Mouse (Mus musculus): ENCODE data around the gene Ccndbp1. TPM values are rescaled to one million over a fixed set of nuclear protein-coding genes. Genes with fewer than 3 reads are reported as not detected.
"Not testable (repeated sequence)": the region's sequence is repeated elsewhere in the genome, so short reads cannot be mapped to it uniquely, and the experiment has no call there.

Ccndbp1 gene
- polyA plus RNA-seq (2015; fragmentation: Nextera tagmentation; extraction: Ambion mirVana), result 49.3 and 55.6 TPM in 2 replicates

GRCm38 (mm10) chr2:121007925-121008663 lies at the start of gene Ccndbp1:
TSS of gene Ccndbp1 (plus strand) at chr2:121008403.
- peaks cover 8% of the 10 kb centered on the region for H3K4me1 ChIP-seq (ENCODE audit: insufficient read depth, low read length)
- 1% methylated on average over 34 of the region's 34 CpGs for WGBS
- peak within 1 kb of the TSS; percentile 96 for H3K4me3 ChIP-seq (ENCODE audit: low read length)
- ATAC-seq (ENCODE audit: low FRiP score, low TSS enrichment), result peak; percentile 97
- H3K9me3 ChIP-seq (ENCODE audit: low read length), result no peaks in the 10 kb centered on the region
- peak within 1 kb of the TSS; percentile 76 for H3K4me2 ChIP-seq (replicated peaks; ENCODE audit: low read depth, low read length)
- no peaks in the 10 kb centered on the region for H3K27me3 ChIP-seq (ENCODE audit: insufficient read depth, low read length)
- peaks cover 10% of the 10 kb centered on the region for H3K36me3 ChIP-seq (ENCODE audit: insufficient read depth, low read length)
- H3K27ac ChIP-seq (ENCODE audit: low read length), result peak within 1 kb of the TSS; percentile 64; the same call in 1 of the 2 replicates
- H3K9ac ChIP-seq (replicated peaks; ENCODE audit: low read length), result peak within 1 kb of the TSS; percentile 84

- no peak overlapping the region for H3K4me3 ChIP-seq (ENCODE audit: low read length)
- H3K4me2 ChIP-seq (replicated peaks; ENCODE audit: low read depth, low read length), result no peak overlapping the region
- H3K36me3 ChIP-seq (ENCODE audit: insufficient read depth, low read length), result peaks cover 9% of the 10 kb centered on the region
- H3K27me3 ChIP-seq (ENCODE audit: insufficient read depth, low read length), result no peaks in the 10 kb centered on the region
- no peak for ATAC-seq (ENCODE audit: low FRiP score, low TSS enrichment)
- H3K9me3 ChIP-seq (ENCODE audit: low read length), result no peaks in the 10 kb centered on the region
- no peak overlapping the region for H3K27ac ChIP-seq (ENCODE audit: low read length)
- no peak overlapping the region for H3K9ac ChIP-seq (replicated peaks; ENCODE audit: low read length)
- H3K4me1 ChIP-seq (ENCODE audit: insufficient read depth, low read length), result no peaks in the 10 kb centered on the region
- WGBS, result 85% methylated on average over 2 of the region's 2 CpGs
Observed at GRCm38 (mm10) chr2:120959363-120959762, 48.8 kb upstream of the Ccndbp1 start.

- H3K27me3 ChIP-seq (ENCODE audit: insufficient read depth, low read length), result no peaks in the 10 kb centered on the region
- H3K4me2 ChIP-seq (replicated peaks; ENCODE audit: low read depth, low read length), result no peak overlapping the region
- H3K4me3 ChIP-seq (ENCODE audit: low read length), result no peak overlapping the region
- H3K4me1 ChIP-seq (ENCODE audit: insufficient read depth, low read length), result no peaks in the 10 kb centered on the region
- 93% methylated on average over 5 of the region's 5 CpGs for WGBS
- H3K36me3 ChIP-seq (ENCODE audit: insufficient read depth, low read length), result peaks cover 9% of the 10 kb centered on the region; the same call in 1 of the 2 replicates
- no peak for ATAC-seq (ENCODE audit: low FRiP score, low TSS enrichment)
- no peak overlapping the region for H3K9ac ChIP-seq (replicated peaks; ENCODE audit: low read length)
- H3K9me3 ChIP-seq (ENCODE audit: low read length), result no peaks in the 10 kb centered on the region
- no peak overlapping the region for H3K27ac ChIP-seq (ENCODE audit: low read length)
Observed at GRCm38 (mm10) chr2:120959827-120960226, 48.4 kb upstream of the Ccndbp1 start.

- H3K27me3 ChIP-seq (ENCODE audit: insufficient read depth, low read length), result no peaks in the 10 kb centered on the region
- no peaks in the 10 kb centered on the region for H3K9me3 ChIP-seq (ENCODE audit: low read length)
- ATAC-seq (ENCODE audit: low FRiP score, low TSS enrichment), result no peak
- H3K36me3 ChIP-seq (ENCODE audit: insufficient read depth, low read length), result peaks cover 9% of the 10 kb centered on the region; the same call in 1 of the 2 replicates
- no peak overlapping the region for H3K4me3 ChIP-seq (ENCODE audit: low read length)
- 95% methylated on average over 1 of the region's 1 CpGs for WGBS
- H3K4me2 ChIP-seq (replicated peaks; ENCODE audit: low read depth, low read length), result no peak overlapping the region
- no peak overlapping the region for H3K9ac ChIP-seq (replicated peaks; ENCODE audit: low read length)
- no peak overlapping the region for H3K27ac ChIP-seq (ENCODE audit: low read length)
- no peaks in the 10 kb centered on the region for H3K4me1 ChIP-seq (ENCODE audit: insufficient read depth, low read length)
Observed at GRCm38 (mm10) chr2:120960261-120960660, 47.9 kb upstream of the Ccndbp1 start.

GRCm38 (mm10) chr2:120963110-120963509 lies 45.1 kb upstream of the Ccndbp1 start:
- H3K27me3 ChIP-seq (ENCODE audit: insufficient read depth, low read length), result no peaks in the 10 kb centered on the region
- no peak overlapping the region for H3K4me2 ChIP-seq (replicated peaks; ENCODE audit: low read depth, low read length)
- 88% methylated on average over 7 of the region's 7 CpGs for WGBS
- H3K9ac ChIP-seq (replicated peaks; ENCODE audit: low read length), result no peak overlapping the region
- no peak for ATAC-seq (ENCODE audit: low FRiP score, low TSS enrichment)
- peaks cover 9% of the 10 kb centered on the region; the same call in 1 of the 2 replicates for H3K36me3 ChIP-seq (ENCODE audit: insufficient read depth, low read length)
- H3K4me3 ChIP-seq (ENCODE audit: low read length), result no peak overlapping the region
- H3K4me1 ChIP-seq (ENCODE audit: insufficient read depth, low read length), result peaks cover under 1% of the 10 kb centered on the region; the same call in 1 of the 2 replicates
- no peak overlapping the region for H3K27ac ChIP-seq (ENCODE audit: low read length)
- H3K9me3 ChIP-seq (ENCODE audit: low read length), result no peaks in the 10 kb centered on the region

GRCm38 (mm10) chr2:120965486-120965885 lies 42.7 kb upstream of the Ccndbp1 start:
- ATAC-seq (ENCODE audit: low FRiP score, low TSS enrichment), result no peak
- WGBS, result 91% methylated on average over 3 of the region's 3 CpGs
- H3K9me3 ChIP-seq (ENCODE audit: low read length), result no peaks in the 10 kb centered on the region
- no peak overlapping the region for H3K4me2 ChIP-seq (replicated peaks; ENCODE audit: low read depth, low read length)
- H3K27ac ChIP-seq (ENCODE audit: low read length), result no peak overlapping the region
- H3K27me3 ChIP-seq (ENCODE audit: insufficient read depth, low read length), result no peaks in the 10 kb centered on the region
- no peak overlapping the region for H3K4me3 ChIP-seq (ENCODE audit: low read length)
- 0 out of 2 replicates have a peak, but pooled peaks cover 3% of the 10 kb centered on the region for H3K36me3 ChIP-seq (ENCODE audit: insufficient read depth, low read length)
- H3K9ac ChIP-seq (replicated peaks; ENCODE audit: low read length), result no peak overlapping the region
- peaks cover 13% of the 10 kb centered on the region for H3K4me1 ChIP-seq (ENCODE audit: insufficient read depth, low read length)

GRCm38 (mm10) chr2:120970045-120970539 lies 38.1 kb upstream of the Ccndbp1 start:
- Histone ChIP-seq H3K27me3 (ENCODE audit: insufficient read depth, low read length) (no peaks in the 10 kb centered on the region), H3K4me3 (ENCODE audit: low read length) (peak overlapping the region; percentile 86), H3K36me3 (ENCODE audit: insufficient read depth, low read length) (no peaks in the 10 kb centered on the region), H3K27ac (ENCODE audit: low read length) (peak overlapping the region; percentile 88), H3K4me2 (replicated peaks; ENCODE audit: low read depth, low read length) (peak overlapping the region; percentile 76), H3K9ac (replicated peaks; ENCODE audit: low read length) (peak overlapping the region; percentile 92), H3K9me3 (ENCODE audit: low read length) (no peaks in the 10 kb centered on the region), H3K4me1 (ENCODE audit: insufficient read depth, low read length) (peaks cover 22% of the 10 kb centered on the region)
- WGBS, result under 1% methylated on average over 23 of the region's 23 CpGs
- ATAC-seq (ENCODE audit: low FRiP score, low TSS enrichment), result peak; percentile 50

- peak; percentile 92 for ATAC-seq (ENCODE audit: low FRiP score, low TSS enrichment)
- Histone ChIP-seq H3K9ac (replicated peaks; ENCODE audit: low read length) (peak within 1 kb of the TSS; percentile 92), H3K4me1 (ENCODE audit: insufficient read depth, low read length) (peaks cover 22% of the 10 kb centered on the region), H3K36me3 (ENCODE audit: insufficient read depth, low read length) (no peaks in the 10 kb centered on the region), H3K27me3 (ENCODE audit: insufficient read depth, low read length) (no peaks in the 10 kb centered on the region), H3K4me2 (replicated peaks; ENCODE audit: low read depth, low read length) (peak within 1 kb of the TSS; percentile 76), H3K9me3 (ENCODE audit: low read length) (no peaks in the 10 kb centered on the region), H3K4me3 (ENCODE audit: low read length) (peak within 1 kb of the TSS; percentile 86), H3K27ac (ENCODE audit: low read length) (peak within 1 kb of the TSS; percentile 88)
- WGBS, result under 1% methylated on average over 39 of the region's 39 CpGs
Observed at GRCm38 (mm10) chr2:120970559-120971080, 37.6 kb upstream of the Ccndbp1 start, which contains the start of gene Ubr1. TSS of gene Ubr1 (minus strand) at chr2:120970715.

- Histone ChIP-seq H3K27me3 (ENCODE audit: insufficient read depth, low read length) (no peaks in the 10 kb centered on the region), H3K4me1 (ENCODE audit: insufficient read depth, low read length) (peaks cover 22% of the 10 kb centered on the region), H3K4me3 (ENCODE audit: low read length) (no peak overlapping the region), H3K27ac (ENCODE audit: low read length) (no peak overlapping the region), H3K9ac (replicated peaks; ENCODE audit: low read length) (no peak overlapping the region), H3K36me3 (ENCODE audit: insufficient read depth, low read length) (no peaks in the 10 kb centered on the region), H3K9me3 (ENCODE audit: low read length) (no peaks in the 10 kb centered on the region), H3K4me2 (replicated peaks; ENCODE audit: low read depth, low read length) (no peak overlapping the region)
- whole genome bisulfite sequencing, result 91% methylated on average over 4 of the region's 4 CpGs
- ATAC-seq (ENCODE audit: low FRiP score, low TSS enrichment), result no peak
Observed at GRCm38 (mm10) chr2:120971766-120972165, 36.4 kb upstream of the Ccndbp1 start.

GRCm38 (mm10) chr2:120972257-120972656 lies 35.9 kb upstream of the Ccndbp1 start:
- 92% methylated on average over 8 of the region's 8 CpGs for WGBS
- ATAC-seq (ENCODE audit: low FRiP score, low TSS enrichment), result not testable (repeated sequence)

More at GRCm38 (mm10) chr2:120972257-120972656, 35.9 kb upstream of the Ccndbp1 start:
- not testable (repeated sequence) for H3K27ac ChIP-seq (ENCODE audit: low read length); H3K9ac ChIP-seq (replicated peaks; ENCODE audit: low read length); H3K27me3 ChIP-seq (ENCODE audit: insufficient read depth, low read length); H3K9me3 ChIP-seq (ENCODE audit: low read length); H3K36me3 ChIP-seq (ENCODE audit: insufficient read depth, low read length); H3K4me2 ChIP-seq (replicated peaks; ENCODE audit: low read depth, low read length); H3K4me3 ChIP-seq (ENCODE audit: low read length)
- H3K4me1 ChIP-seq (ENCODE audit: insufficient read depth, low read length), result peaks cover 22% of the 10 kb centered on the region

Data from kidney, embryonic 16.5 days (tissue).